Mouse (Mus musculus) spleen, postnatal 4 days (tissue): ENCODE data around the gene Lgi4.

Source experiments
- DNase-seq, 2 experiments: peaks; one replicate each; pipeline ENCODE4 v3.0.0; 2022; ENCODE audit warnings: low spot score in 2 of 2

Gene Lgi4

GRCm38 (mm10) chr7:31059108-31059507 lies at the start of gene Lgi4:
Lgi4 (plus strand) TSS chr7:31059342.
- peak; percentile 72 to 91 for DNase-seq

DNA sequence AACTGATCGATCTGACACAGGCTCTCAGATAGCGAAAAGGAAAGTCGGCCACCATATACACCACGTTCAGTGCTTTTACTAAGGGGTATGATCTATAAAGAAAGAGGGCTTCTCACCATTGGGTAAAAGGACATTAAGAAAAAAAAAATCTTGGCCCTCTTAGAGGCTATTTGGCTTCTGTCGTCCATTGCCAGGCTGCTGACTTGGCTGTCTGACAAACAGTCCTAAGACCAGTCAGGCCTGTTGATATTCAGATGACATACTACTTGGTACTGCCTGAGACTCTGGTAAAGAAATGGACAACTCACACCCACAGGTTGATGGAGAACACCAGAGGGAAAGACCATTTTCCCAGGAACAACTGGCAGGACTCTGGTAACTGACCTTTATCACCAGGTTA lies 46.2 kb upstream of the Lgi4 start:
- DNase-seq: no peak

GRCm38 (mm10) chr7:31017104-31017901 lies 41.8 kb upstream of the Lgi4 start:
- no peak for DNase-seq

DNA sequence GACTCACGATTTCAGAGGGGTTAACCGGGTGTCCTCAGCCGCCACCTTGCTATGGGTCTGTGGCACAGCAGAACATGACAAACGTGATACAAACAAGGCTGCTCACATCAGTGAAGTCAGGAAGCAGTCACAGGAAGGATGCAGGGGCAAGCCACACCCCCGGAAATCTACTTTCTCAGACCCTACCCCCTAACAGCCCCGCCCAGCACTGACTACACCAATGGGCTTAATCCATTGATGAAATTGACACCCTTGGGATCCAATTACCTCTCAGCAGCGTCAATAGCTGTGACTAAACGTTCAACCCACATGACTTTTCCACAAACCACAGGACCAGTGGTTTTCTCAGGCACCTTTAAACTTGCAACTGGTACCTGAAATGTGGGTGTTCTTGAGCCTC lies 30.5 kb upstream of the Lgi4 start:
- DNase-seq: no peak

GRCm38 (mm10) chr7:31030717-31031116 lies 28.4 kb upstream of the Lgi4 start:
- no peak for DNase-seq

GRCm38 (mm10) chr7:31031731-31032130 lies 27.4 kb upstream of the Lgi4 start:
- no peak for DNase-seq

DNA sequence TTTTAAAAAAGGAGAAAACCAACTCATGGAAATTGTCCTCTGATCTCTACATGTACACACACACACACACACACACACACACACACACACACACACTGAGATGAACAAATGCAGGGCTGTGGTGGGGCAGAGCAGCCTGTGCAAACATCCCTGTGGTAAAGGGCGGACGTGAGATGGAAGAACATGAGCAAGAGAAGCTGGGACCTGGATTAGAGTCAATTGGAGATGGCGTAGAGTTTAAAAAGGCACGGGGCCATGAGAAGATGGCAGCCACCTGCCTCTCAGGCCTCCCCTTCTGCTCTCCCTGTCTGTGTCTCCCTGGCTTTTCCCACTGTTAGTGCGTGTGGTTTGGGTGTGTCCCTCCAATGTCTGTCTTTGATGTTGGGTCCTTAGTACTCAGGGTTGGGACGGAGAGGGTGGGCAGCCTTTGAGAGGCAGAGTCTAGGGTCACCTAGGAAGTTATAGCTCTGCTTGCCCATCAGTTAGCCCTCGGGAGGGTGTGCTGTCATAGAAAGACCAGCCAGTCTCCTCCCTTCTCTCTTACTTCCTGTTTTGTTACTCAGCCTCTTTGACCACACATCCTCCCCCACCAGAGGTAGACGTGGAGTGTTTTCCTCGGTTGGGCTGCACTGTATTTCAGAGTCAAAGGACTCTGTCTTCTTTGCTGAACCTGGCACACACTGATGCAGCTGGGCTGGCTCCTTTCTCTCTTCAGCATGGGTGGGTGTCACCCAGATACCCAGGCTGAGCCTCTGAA lies 25.6 kb upstream of the Lgi4 start:
- peak in 1 of 2 experiments; percentile 47 for DNase-seq

DNA sequence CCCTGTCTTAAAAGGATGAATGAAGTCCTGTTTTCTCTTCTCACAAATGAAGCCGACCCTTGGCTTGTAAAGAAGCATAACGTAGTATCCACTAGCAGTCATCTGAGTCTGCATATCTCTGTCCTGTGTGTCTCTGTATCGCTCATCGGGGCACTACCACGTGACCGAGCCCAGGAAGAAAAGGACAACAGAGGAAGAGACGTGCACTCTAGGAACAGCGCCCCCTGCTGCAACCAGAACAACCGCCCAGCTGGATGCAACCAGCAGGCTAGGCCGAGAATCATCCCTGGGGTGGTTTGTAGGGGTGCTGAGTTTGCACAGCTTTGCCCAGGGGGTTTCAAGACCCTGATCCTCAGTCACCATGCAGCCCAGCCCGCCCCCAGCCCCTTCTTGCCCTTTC lies 24.4 kb upstream of the Lgi4 start:
- DNase-seq: no peak

DNA sequence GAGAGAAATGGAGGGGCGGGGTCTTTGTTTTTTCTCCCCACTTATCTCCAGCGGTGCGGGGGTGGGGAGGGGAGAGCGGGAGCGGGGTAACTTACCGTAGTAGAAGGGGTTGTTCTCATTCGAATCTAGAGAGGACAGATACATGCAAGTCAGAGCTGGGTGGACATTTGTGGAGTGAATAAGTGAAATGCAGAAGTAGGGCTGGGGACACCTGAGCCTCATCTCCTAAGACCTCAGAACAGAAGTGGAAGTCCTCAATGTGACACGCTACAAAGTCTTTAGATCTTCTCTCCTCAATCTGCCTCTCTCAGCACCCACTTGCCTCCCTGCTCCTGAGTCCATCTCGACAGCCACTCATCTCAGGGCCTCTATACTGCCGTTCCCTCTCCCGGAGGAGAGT lies 23.9 kb upstream of the Lgi4 start:
- no peak for DNase-seq

GRCm38 (mm10) chr7:31036917-31037316 lies 22.2 kb upstream of the Lgi4 start:
- no peak for DNase-seq

DNA sequence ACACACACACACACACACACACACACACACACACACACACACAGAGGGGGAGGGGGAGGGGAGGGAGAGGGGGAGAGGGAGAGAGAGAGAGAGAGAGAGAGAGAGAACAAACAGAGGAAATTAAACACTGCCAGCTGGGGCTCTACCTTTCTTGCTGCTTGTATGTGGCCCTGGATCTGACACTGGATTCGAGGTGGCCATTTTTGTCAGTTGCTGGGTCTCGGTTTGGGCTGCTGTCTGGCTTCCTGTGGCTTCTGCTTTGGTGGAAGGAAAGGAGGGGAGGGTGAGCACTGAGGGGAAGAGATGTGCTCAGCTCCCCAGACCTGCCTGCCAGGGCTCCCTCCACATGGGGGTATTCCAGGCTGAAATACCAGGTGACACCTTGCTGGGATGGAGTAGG lies 21.5 kb upstream of the Lgi4 start:
- no peak for DNase-seq

- no peak for DNase-seq
Measured at GRCm38 (mm10) chr7:31039011-31039410, 20.1 kb upstream of the Lgi4 start.

DNA sequence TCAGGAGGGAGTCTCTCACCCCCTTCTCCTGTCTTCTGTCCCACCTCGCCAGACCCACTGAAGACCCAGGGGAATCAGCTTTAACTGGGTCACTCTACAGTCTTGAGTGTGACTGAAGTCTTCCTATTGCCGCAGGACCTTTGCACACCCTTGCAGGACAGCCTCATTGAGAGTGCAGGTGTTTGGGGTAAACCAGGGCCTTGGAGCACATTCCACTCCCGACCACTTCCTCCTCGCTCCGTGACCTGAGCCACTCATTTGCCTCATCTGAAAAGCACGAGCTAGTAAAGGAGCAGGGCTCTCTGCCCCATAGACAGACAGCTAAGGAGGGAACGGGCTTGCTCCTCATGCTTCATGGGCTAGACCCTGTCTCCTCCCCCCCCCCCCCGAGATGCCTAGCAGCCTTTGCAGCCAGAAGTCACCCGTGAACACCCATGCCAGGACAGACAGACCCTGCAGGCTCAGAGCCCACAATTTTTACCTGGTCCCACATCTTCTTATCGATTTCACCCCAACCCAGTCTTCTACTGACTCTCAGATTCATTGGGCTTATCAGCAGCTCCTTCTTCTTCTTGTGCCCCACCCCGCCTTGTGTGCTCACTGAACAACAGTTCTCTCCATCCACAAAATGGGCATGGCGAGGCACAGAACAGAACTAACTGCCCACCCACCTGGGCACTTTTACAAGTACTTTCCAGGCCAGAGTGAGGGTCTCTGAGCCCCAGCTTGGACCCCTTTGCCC lies 18.7 kb upstream of the Lgi4 start:
- DNase-seq: no peak

DNA sequence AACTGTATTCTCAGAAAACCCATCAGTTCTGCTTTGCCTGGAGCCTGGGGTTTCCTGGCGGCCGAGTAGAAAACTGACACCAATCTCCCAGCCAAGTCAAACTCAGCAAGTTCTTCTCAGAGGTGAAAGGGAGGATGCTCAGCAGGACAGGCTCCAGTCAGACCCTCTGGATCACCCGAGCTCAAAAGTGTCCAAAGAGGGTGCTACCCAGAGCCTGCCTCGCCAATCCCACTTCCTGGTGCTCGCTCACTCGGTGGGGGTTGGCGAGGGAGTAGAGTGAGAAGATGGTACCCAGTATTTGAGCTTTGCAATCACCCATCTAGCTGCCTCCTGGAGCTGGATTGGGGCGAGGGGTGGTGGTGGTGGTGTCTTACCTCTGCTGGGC lies 18.1 kb upstream of the Lgi4 start:
- DNase-seq: no peak

GRCm38 (mm10) chr7:31041662-31042315 lies 17.4 kb upstream of the Lgi4 start:
- peak in 1 of 2 experiments; percentile 54 for DNase-seq

GRCm38 (mm10) chr7:31042431-31042910 lies 16.7 kb upstream of the Lgi4 start, which contains the start of gene Fxyd5:
Fxyd5 (minus strand) TSS chr7:31042481.
- DNase-seq: no peak

DNA sequence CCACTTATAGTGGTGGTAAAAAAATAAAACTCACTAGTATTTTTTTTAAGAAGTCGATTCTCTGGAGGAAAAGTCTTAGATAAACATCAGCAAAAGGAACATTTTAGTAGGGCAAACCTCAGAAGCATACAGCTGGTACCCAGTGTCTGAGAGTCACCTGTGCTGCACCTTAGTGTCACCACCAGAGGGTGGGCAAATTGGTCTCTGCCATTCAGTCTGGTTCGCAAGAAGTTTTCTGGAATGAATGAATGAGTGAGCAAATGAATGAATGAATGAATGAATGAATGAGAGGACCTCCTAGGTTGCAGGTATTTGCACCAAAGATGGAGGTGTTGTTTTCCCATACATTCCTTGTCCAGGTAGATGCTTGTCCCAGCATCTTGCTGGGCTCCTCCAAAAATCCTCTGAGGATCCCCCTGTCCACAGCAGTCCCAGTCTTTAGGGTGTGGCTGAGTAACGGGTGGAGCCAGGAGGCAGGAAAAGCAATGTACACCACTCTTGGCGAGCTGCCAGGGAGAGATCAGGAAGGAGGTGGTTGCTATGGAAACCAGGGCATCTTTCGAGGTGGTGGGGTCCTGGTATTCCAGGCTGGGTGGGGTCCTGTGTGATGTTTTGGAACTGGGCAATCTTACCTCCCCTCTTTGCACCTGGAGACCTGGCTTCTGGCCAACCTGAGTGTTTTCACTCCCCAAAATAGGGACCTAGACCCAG lies 9.9 kb upstream of the Lgi4 start:
- DNase-seq: no peak

DNA sequence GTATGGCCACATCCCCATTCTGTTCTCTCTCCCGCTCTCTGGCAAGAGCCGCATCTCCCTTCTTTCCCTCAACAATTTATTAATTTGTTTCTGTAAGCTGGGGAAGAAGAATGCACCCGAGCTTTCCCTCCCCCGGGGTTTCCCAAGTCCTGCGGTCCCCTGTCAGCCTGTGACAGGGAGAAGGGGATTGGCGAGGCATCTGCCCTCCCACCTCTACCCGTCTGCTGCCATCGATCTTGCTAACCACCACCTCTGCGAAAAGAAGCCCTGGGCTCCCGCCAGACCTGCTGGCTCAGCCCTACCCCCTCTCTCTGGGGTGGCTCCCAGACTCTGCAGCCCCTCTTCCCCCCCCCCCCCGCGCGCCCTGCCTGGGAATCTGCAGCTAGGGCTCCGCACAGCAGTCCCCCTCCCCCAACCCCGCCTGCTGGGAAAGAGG lies 9.3 kb upstream of the Lgi4 start:
- no peak for DNase-seq

GRCm38 (mm10) chr7:31050487-31050886 lies 8.7 kb upstream of the Lgi4 start:
- no peak for DNase-seq

DNA sequence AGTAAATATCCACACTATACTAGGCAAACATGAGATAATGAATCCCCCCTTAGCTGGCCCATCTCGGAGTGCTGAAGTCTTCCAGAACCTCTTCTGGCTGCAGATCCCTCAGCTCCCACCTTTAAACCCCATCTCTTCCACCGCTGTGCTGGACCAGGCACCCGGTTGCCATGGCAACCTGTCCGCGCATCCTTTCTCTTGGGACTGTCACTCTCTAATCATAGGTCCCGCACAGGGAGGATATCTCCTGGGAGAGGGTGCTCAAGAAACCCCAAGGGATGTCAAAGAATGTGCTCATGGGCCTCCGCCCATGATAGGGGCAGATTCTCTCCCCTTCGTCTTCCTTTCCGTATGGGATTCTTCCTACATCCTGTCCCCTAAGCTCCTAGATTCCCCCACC lies 8.2 kb upstream of the Lgi4 start:
- DNase-seq: no peak
